Mouse (Mus musculus) skeletal muscle tissue, adult 2 months (tissue): ENCODE results near the gene Oxnad1.

ENCODE experiments used
- DNase-seq: peaks from one replicate; pipeline ENCODE4 v3.0.0-alpha.2; 2012; ENCODE audit warnings: low read depth, low spot score

The Oxnad1 gene

GRCm38 (mm10) chr14:32144734-32145133, 59.6 kb downstream of the Oxnad1 start:
- DNase-seq, result no peak

DNA sequence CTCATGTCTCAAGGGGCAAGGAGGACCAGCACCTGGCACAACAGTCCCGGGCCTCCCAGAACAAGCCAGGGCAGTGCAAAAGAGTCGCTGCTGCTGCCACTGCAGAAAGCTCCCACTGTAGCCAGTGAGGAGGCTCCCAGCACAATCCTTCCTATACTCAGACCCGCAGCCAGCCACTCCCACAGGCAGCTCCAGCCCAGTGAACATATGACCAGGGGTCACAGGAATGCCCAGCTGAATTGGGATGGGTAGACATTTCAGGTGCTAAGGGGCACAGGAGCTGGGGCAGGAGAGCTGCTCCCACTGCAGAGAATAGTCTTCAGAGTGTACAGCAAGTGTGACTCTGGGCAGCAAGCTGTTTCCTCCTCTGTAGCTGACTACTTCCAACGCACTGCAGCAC, 60.2 kb downstream of the Oxnad1 start:
- DNase-seq, result no peak

DNA sequence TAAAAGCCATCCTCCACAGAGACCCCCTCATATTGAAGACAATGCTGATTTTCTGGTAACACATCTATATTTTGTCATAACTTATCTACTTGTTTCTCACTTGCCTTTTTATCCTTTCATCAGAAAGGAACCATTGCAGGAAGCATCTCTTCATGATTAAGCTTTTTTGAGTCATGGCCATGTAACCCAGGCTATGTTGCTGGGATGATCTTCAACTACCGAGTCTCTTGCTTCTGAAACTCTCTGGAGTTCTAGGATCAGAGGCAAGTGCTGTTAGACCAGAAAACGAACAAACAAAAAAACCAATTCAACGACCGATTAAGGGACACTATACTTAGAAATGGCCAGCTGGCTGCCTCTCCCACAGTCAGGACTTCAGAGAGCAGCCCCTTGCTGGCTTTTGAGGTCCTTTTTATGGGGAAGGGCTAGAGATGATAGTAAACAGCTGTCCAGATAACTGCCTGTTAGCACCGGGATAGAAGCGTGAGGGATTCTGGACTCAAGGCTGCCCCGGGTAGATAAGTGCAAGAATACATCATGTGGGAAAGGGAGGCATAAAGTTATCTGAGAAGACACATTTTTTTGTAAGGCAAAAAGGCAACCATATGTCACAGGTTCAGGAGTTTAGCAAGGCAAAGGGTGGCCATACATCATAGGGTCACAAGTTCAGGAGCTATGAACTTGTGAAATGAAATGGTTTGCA, 60.8 kb downstream of the Oxnad1 start:
- DNase-seq, result no peak

GRCm38 (mm10) chr14:32146578-32146977, 61.4 kb downstream of the Oxnad1 start:
- no peak for DNase-seq

- DNase-seq, result no peak
Observed at GRCm38 (mm10) chr14:32150872-32151271, 65.7 kb downstream of the Oxnad1 start.

- DNase-seq, result no peak
Observed at GRCm38 (mm10) chr14:32152243-32152965, 67.2 kb downstream of the Oxnad1 start.
